Mouse (Mus musculus): ENCODE data around the gene Hivep2. TPM values are rescaled to one million over a fixed set of nuclear protein-coding genes. Genes with fewer than 3 reads are reported as not detected.
A peak's percentile ranks its signal among the peaks of the same experiment; 100 is the strongest.

Gene Hivep2
- polyA plus RNA-seq, 1 experiment from 2014 or later, result 6.3 TPM

DNA sequence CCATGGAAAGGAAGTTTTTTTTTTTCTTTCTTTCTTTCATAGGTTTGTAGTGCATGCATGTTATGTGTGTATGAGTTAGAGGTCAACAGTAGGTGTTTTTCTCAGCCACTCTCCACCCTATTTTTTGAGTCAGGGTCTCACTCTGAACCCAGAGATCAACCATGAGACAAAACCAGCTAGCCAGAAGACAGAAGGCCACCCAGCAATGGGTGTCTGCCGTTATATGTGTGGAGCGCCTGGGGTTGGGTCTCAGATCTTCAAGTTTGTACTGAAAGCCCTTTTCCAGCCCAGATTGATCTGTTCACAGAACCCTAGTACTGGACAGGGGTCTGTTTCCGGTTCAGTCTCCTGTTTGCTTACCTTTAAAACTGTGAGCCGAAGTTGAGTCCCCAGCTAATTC lies 90.2 kb downstream of the Hivep2 start:
- 69% methylated on average over 4 of the region's 4 CpGs for whole genome bisulfite sequencing
- no peaks in the 10 kb centered on the region for H3K27me3 ChIP-seq

DNA sequence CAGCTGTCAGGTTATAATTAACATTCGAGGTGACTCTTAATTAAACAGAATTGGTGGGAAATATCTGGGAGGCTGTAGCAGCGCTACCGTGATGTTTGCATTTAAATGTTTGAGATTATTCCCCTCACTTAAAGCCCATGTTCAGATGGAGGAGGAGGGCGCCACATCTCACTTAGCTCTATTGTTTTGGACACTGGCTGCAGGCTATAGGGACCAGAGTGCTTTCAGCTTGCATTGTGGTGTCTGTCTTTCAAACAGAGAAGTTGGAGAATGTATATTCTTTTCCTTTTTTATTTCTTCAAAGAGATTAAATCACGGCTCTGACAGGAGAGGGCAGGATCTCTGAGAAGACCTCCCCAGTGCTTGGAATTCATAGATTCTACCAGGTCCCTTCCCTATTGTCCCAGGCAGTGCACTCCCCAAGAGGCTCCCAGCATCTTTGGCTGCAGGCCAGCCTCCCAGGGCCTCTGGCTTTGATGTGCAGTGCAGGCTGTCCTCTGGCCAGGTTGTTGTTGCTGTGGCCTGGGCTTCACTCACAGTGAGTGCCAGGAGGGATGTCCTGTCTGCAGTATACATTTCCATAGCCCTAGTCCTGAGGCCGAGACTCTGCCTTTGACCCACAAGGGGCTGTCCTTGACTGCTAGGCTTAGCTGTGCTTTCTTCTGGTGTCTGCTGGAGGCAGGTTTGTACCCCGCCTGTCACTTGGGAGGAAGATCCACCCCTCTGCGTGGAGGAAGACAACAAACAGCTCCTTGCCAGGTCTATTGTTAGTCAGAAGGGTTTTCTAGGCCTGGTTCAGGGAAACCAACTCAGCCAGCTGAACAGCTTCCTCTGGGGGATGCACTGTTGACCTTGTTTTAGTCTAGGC lies 90.9 kb downstream of the Hivep2 start:
- Histone ChIP-seq H3K4me3 (replicated peaks) (no peak overlapping the region), H3K9me3 (no peaks in the 10 kb centered on the region), H3K9ac (replicated peaks) (no peak overlapping the region), H3K27me3 (no peaks in the 10 kb centered on the region), H3K36me3 (no peaks in the 10 kb centered on the region), H3K4me2 (replicated peaks) (no peak overlapping the region), H3K4me1 (replicated peaks) (peaks cover 25% of the 10 kb centered on the region), H3K27ac (peak overlapping the region; percentile 54)
- ATAC-seq, result peak; percentile 94
- 13% methylated on average over 8 of the region's 8 CpGs for WGBS

More for the DNA sequence above, 90.2 kb downstream of the Hivep2 start:
- Histone ChIP-seq H3K4me3 (replicated peaks) (no peak overlapping the region), H3K36me3 (no peaks in the 10 kb centered on the region), H3K9ac (replicated peaks) (no peak overlapping the region), H3K4me1 (replicated peaks) (peaks cover 25% of the 10 kb centered on the region), H3K27ac (peak overlapping the region; percentile 54), H3K9me3 (no peaks in the 10 kb centered on the region), H3K4me2 (replicated peaks) (no peak overlapping the region)
- no peak for ATAC-seq

DNA sequence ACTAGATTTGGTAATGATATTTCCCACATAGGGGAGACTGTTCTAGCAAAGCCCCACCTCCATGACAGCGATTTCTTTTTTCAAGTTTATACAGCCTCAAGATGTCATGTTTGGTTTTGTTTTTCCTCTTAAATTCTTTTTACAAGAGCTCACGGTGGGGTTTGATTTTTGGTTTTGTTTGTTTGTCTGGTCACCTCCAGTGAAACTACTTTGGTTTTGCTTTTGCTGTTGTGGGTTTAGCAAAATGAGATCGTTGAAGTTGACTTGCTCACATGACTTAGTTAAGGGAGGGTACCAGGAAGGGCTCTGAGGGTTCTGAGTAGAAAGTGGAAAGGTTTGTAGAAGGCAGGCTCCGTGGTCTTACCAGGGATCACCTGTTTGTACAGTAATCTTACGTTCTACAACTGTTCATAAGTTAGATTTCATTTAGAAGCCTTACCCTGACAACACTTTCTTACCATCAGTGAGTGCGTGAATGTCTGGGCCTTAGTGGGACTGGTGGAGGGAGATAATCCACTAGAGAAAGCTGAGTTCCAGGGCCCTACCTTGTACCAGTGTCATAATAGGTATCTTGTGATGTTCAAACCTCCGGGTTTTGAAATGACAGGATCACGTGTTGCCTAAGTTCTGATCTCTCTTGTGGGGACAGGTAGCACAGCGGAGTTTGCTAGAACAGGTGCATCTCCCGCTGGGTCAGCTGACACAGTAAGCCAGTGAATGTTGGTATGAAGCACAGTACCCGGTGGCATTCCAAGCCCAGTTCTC lies 92.1 kb downstream of the Hivep2 start:
- Histone ChIP-seq H3K4me1 (replicated peaks) (peaks cover 25% of the 10 kb centered on the region), H3K27ac (no peak overlapping the region), H3K36me3 (no peaks in the 10 kb centered on the region), H3K27me3 (no peaks in the 10 kb centered on the region), H3K9me3 (no peaks in the 10 kb centered on the region), H3K4me2 (replicated peaks) (no peak overlapping the region), H3K9ac (replicated peaks) (no peak overlapping the region), H3K4me3 (replicated peaks) (no peak overlapping the region)
- ATAC-seq, result no peak
- 95% methylated on average over 11 of the region's 11 CpGs for WGBS

DNA sequence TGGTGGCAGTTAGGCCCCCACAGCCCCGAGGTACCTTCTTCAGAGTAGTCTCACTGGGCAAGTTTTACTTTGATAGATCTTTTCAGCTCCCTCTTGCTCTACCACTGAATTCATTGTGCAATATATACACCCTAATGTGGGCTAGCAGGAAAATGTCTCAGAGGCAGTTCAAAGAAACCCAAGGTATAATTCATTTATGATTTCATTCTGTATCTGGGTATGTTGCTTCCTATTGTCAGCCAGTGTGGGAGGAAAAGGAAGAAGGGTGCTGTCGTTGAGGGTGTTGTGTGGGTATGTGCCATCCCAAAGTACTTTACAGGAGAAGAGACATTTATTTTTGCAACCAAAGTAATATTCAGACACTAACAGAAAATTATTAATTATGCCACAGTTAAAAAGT lies 92.9 kb downstream of the Hivep2 start:
- peaks cover 25% of the 10 kb centered on the region for H3K4me1 ChIP-seq (replicated peaks)
- H3K9me3 ChIP-seq, result no peaks in the 10 kb centered on the region
- H3K4me2 ChIP-seq (replicated peaks), result no peak overlapping the region
- no peak overlapping the region for H3K27ac ChIP-seq
- ATAC-seq, result no peak
- WGBS, result 88% methylated on average over 2 of the region's 2 CpGs
- H3K4me3 ChIP-seq (replicated peaks), result no peak overlapping the region
- H3K9ac ChIP-seq (replicated peaks), result no peak overlapping the region
- no peaks in the 10 kb centered on the region for H3K36me3 ChIP-seq
- no peaks in the 10 kb centered on the region for H3K27me3 ChIP-seq

DNA sequence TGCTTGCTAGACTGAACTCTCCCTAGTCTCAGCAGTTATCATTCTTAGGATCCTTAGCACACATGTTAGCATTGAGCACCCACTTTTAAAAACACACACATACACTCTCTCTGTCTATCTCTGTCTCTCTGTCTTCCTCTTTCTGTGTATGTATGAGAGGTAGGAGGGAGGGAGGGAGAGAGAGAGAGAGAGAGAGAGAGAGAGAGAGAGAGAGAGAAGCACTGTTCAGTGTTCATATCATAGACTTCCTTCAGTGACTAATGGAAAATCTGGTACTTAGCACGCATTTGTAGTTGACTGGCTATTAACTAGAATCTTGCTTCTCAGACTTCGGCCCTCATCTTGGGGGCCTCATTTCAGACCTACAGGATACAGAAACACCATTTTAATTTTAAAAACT lies 93.7 kb downstream of the Hivep2 start:
- Histone ChIP-seq H3K36me3 (no peaks in the 10 kb centered on the region), H3K4me3 (replicated peaks) (no peak overlapping the region), H3K9me3 (no peaks in the 10 kb centered on the region), H3K9ac (replicated peaks) (no peak overlapping the region), H3K4me2 (replicated peaks) (no peak overlapping the region), H3K27me3 (no peaks in the 10 kb centered on the region), H3K27ac (no peak overlapping the region), H3K4me1 (replicated peaks) (peaks cover 25% of the 10 kb centered on the region)
- 96% methylated on average over 2 of the region's 2 CpGs for WGBS
- ATAC-seq, result no peak

DNA sequence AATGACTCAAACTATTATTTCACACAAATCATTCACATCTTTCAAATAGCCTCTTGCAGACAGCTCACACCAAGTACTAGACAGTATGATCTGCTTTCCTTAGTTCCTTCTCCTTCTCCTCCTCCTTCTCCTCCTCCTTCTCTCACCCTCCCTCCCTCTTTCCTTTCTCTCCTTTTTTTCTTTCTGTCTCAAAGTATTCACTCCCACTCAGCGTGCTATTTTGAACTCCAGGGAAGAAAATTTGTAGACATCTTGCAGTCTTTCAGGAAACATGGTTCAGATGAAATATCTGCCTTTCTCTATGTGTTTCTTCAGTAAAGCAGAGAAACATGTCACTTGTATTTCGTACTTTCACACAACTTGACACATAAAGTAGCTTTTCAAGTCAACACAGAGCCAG lies 94.4 kb downstream of the Hivep2 start:
- peaks cover 24% of the 10 kb centered on the region for H3K4me1 ChIP-seq (replicated peaks)
- H3K9ac ChIP-seq (replicated peaks), result no peak overlapping the region
- H3K36me3 ChIP-seq, result no peaks in the 10 kb centered on the region
- no peak overlapping the region for H3K4me3 ChIP-seq (replicated peaks)
- ATAC-seq, result no peak
- WGBS, result 85% methylated on average over 2 of the region's 2 CpGs
- H3K27me3 ChIP-seq, result no peaks in the 10 kb centered on the region
- H3K4me2 ChIP-seq (replicated peaks), result no peak overlapping the region
- no peak overlapping the region for H3K27ac ChIP-seq
- no peaks in the 10 kb centered on the region for H3K9me3 ChIP-seq

DNA sequence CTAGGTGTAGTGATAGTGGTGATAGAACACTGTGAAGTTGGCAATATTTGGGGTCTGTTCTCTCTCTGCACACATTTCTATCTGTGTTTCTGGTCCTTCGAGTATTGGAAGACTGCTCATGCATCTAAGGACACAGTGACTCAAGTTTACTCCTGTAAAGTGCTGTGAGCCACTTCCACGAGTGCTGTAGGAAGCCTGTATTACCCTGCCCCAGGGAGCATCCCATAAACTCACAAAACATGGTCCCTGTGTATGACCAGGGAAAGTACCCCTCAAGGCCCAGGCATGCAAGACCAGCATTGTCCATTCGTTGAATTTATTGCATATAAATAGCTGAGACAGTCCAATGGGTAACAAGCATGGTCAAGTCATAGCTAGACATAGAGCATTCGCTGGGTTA lies 97.4 kb downstream of the Hivep2 start:
- Histone ChIP-seq H3K9me3 (no peaks in the 10 kb centered on the region), H3K4me1 (replicated peaks) (no peaks in the 10 kb centered on the region), H3K27me3 (no peaks in the 10 kb centered on the region), H3K4me3 (replicated peaks) (no peak overlapping the region), H3K27ac (no peak overlapping the region), H3K36me3 (no peaks in the 10 kb centered on the region), H3K4me2 (replicated peaks) (no peak overlapping the region), H3K9ac (replicated peaks) (no peak overlapping the region)
- no peak for ATAC-seq
- WGBS, result 84% methylated on average over 4 of the region's 4 CpGs

DNA sequence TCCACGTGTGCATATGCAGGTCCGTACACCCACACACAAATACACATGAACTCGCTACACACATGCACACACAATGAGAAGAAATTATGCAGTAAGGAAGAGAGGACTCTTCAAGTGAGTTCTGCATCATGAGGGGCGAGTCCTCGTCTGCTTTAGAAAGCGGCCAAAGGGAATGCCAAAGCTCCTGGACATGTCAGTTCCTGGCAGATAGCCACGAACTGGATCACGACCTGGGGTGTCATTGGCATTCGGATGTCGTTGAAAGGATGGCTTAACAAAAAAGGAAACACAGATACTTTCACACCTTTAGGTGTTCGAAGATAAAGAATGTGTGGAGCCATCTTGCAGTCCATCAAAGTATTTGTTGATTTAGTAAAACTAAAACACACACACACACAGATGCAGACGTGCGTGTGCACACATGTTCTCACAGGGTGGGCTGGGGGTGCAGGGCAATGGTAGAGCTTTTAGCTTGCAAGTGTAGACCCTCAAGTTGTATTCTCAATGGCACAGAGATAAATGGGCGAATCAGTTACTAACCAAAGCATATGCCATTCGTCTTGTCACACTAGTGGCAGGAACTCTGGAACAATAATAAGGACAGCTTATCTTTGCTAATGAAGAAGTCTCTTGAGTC lies 99.0 kb downstream of the Hivep2 start:
- WGBS, result 87% methylated on average over 15 of the region's 15 CpGs

DNA sequence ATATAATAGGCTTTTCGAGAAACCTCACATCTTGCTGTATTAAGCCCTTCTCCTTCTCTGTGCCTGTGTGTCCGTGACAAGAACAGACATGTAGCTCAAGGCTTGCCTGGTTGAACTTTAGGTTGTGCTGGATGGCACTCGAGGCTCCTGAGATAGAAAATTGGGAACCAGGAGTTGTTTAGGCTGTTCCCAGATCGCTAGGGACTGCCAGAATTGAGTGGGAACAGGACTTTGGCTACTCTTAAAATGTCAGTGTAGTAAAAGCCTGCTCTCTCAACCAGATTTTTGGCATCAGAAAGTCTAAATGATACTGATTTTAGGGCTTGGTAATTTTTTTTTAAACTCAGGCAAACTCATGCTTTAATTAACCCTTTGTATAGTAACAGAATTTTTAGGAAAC lies 101.9 kb downstream of the Hivep2 start:
- no peak for ATAC-seq

More for the DNA sequence above, 99.0 kb downstream of the Hivep2 start:
- Histone ChIP-seq H3K4me3 (replicated peaks) (no peak overlapping the region), H3K9ac (replicated peaks) (no peak overlapping the region), H3K27ac (no peak overlapping the region), H3K9me3 (no peaks in the 10 kb centered on the region), H3K4me2 (replicated peaks) (no peak overlapping the region), H3K27me3 (no peaks in the 10 kb centered on the region), H3K36me3 (no peaks in the 10 kb centered on the region), H3K4me1 (replicated peaks) (no peaks in the 10 kb centered on the region)
- ATAC-seq, result no peak

DNA sequence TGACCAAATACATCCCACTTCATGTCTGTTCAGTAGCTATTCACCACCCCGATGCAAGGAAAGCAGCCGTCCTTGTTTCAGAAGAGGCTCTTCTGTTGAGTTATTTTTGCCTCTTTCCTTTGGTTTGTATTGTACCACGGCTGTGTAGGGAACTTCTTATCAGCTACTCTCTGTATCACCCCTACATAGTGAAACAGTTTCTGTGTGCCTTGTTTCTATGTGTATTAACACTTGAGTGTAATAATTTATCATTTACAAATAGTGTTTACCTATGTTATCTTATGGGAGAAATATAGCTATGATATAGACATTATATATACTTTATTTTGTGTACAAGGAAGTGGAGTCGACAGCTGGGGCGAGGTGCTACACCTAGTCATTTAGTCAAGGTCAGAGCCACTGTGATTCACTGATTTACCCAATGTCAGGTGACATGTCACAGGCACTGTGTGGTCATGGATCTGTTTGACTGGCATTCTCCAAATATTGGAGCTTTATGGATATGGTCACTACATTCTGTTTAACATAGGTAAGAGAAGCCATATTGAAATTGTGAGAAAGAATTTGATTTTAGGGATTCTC lies 104.7 kb downstream of the Hivep2 start:
- Histone ChIP-seq H3K9ac (replicated peaks) (no peak overlapping the region), H3K4me3 (replicated peaks) (no peak overlapping the region), H3K27ac (no peak overlapping the region), H3K9me3 (no peaks in the 10 kb centered on the region), H3K36me3 (no peaks in the 10 kb centered on the region), H3K4me2 (replicated peaks) (no peak overlapping the region), H3K4me1 (replicated peaks) (peaks cover 6% of the 10 kb centered on the region), H3K27me3 (no peaks in the 10 kb centered on the region)
- no peak for ATAC-seq
- 85% methylated on average over 5 of the region's 5 CpGs for WGBS

More for the DNA sequence above, 101.9 kb downstream of the Hivep2 start:
- no peaks in the 10 kb centered on the region; the same call in 1 of the 2 replicates for H3K4me1 ChIP-seq (replicated peaks)
- no peak overlapping the region for H3K4me2 ChIP-seq (replicated peaks)
- no peaks in the 10 kb centered on the region for H3K9me3 ChIP-seq
- no peaks in the 10 kb centered on the region for H3K27me3 ChIP-seq
- no peak overlapping the region for H3K4me3 ChIP-seq (replicated peaks)
- no peak overlapping the region for H3K27ac ChIP-seq
- 78% methylated on average over 4 of the region's 4 CpGs for WGBS
- no peaks in the 10 kb centered on the region for H3K36me3 ChIP-seq
- H3K9ac ChIP-seq (replicated peaks), result no peak overlapping the region

DNA sequence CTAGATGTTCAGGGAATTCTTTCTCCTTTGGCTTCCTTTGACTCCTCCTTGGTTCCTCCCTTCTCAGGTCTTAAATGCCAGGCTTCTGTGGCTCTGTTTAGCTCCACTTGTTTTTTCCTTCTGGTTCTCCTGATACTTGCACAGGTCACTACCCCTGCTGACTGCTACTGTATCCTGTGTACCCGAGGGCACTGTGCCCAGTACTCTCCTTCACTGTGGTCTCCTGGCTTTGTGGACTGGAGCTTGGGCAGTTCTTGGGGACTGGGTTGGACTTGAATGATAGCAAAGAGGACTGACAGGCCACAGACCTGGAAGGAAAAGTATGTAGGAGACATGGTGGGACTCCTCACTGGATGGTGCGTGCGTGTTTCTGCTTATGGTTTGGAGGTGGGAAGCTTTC lies 106.6 kb downstream of the Hivep2 start:
- no peak overlapping the region for H3K4me2 ChIP-seq (replicated peaks)
- no peaks in the 10 kb centered on the region for H3K36me3 ChIP-seq
- H3K4me1 ChIP-seq (replicated peaks), result peaks cover 10% of the 10 kb centered on the region
- H3K27me3 ChIP-seq, result no peaks in the 10 kb centered on the region
- no peak overlapping the region for H3K27ac ChIP-seq
- H3K4me3 ChIP-seq (replicated peaks), result no peak overlapping the region
- 92% methylated on average over 3 of the region's 3 CpGs for WGBS
- no peak for ATAC-seq
- H3K9me3 ChIP-seq, result no peaks in the 10 kb centered on the region
- no peak overlapping the region for H3K9ac ChIP-seq (replicated peaks)

DNA sequence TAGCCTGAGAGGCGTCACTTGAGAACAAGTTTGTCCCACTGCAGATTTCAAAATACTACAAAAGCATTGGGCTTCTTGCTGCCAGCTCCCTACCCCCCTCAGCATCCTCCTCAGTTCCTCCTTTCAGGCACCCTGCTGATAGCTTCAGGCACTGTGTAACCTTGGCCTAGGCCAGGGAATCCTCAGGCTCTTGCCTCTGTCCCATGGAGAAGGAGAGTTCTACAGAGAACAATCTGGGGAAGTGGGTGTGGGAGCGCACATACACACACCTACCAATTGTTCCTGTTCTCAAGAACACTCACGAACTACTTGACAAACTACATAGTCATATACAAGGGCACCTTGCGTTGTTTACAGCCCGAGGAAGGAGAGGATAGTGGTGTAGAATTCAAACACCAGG lies 109.9 kb downstream of the Hivep2 start:
- Histone ChIP-seq H3K4me2 (replicated peaks) (no peak overlapping the region), H3K36me3 (no peaks in the 10 kb centered on the region), H3K27ac (no peak overlapping the region), H3K27me3 (no peaks in the 10 kb centered on the region), H3K4me1 (replicated peaks) (peaks cover 10% of the 10 kb centered on the region), H3K9me3 (no peaks in the 10 kb centered on the region), H3K4me3 (replicated peaks) (no peak overlapping the region), H3K9ac (replicated peaks) (no peak overlapping the region)
- ATAC-seq, result no peak
- 93% methylated on average over 5 of the region's 5 CpGs for WGBS

Measured in midbrain, embryonic 13.5 days (tissue).